Mouse (Mus musculus): ENCODE measurements around the gene Adam19.
A peak's percentile ranks its signal among the peaks of the same experiment; 100 is the strongest.

Gene Adam19

DNA sequence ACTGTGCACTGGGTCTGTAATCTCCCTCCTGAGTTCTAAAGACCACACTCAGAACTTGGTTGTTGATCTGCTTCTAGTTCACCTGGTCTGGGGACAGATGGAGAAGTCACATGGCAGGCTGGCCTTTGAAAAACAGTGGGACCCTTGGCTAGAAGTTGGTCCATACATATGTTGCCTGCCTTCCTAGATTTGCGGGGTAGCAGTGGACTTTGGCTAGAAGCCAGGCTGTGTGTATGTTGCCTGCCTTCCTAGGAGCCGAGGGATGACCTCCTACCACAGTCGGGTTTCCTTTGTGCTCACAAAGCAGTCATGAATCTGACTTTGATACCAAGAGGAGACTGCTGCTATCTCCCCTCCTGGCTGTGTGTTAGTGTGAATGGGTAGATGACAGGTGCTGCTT is 41.3 kb downstream of the Adam19 start:
- no peak for DNase-seq (ENCODE audit: low read depth, low spot score)

DNA sequence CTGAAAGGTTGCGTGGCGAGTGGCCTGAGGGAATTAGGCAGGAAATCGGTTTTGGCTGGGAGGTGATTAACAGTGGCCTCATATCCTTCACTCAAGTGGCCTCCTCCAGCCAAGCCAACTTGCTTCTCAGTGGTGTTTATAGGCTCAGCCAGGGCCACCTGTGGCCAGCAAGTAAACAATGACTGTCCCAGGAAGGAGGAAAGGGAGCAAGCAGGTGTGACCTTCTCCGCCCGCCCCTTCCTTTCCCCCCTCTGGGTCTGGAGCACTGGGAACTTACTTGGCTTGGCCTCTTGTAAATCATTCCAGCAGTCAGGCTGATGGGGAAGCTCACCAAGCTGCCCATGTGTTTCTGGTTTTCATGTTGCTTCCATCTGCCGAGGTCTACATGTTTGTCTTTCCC is 46.3 kb downstream of the Adam19 start:
- DNase-seq (ENCODE audit: low read depth, low spot score) = no peak

DNA sequence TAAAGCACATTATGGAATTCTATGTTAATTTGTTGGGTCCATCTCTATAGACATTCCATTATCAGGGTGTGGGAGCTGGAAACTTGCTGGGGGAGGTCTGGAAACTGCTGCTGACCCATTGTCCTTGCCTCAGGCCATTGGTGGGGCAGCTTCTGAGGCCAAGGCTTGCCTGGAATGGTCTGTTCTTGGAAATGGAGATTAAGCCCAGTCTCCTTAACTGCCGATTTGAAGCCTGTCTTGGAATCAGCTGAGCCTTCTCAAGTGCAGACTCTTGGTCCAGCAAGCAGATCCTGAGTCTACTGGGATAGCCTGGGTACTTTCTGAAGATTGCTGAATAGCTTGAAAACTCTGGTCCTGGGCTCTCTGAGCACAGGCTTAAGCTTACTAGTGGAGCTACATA is 51.3 kb downstream of the Adam19 start:
- DNase-seq (ENCODE audit: low read depth, low spot score) = no peak

DNA sequence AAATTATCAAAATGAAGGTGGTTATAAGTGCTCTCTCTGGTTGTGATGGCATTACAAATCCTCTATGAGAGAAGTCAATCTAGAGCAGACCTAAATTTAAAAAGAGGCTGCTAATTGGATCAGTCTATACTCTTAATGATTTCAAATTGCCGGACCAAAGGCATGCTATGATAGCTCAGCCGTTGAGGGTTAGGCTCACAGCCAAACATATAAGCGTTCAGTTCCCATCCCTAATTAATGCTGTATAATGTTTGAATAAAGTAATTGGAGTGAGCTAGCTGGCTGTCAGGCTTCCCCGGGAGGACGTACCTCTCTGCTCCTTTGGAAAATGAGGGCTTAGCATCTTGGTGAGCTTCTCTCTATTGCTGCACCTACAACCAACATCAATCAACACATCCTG is 53.4 kb downstream of the Adam19 start:
- DNase-seq (ENCODE audit: low read depth, low spot score) = no peak

DNA sequence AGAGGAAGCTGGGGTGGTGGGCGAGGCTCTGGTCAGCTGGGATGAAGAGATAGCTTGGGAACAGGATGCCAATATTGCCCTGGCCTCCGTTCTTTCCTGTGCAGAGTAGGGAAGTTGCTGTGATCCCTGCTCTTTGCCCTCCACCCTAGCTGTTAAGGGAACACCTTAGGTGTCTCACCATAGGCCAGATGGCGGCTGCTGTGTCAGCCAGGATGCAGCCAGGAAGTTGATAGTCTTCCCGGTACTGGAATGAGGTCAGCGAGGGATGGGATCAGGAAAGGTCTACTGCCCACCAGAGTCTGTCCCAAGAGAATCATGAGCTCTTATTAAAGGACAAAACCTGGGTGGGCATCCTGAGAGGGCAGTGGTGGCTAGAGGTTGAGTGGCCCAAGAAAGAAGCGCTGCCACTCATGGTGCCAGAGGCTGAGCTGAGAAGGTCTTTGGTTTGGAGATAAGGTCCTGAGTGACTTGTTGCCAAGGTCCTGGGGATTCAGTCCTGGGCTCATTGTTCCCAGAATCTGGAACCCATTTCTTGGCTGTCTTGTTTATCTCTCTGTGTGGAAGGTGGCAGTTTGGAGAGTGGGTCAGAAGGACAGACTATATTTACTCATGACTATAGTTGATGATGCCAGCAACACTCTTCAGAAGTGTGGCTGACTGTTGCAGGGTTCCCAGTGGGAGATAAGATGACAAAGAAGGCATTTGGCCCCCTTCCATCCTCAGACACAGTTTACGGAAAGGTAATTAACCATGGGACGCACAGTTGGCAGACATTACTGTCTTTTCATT is 54.6 kb downstream of the Adam19 start:
- no peak for DNase-seq (ENCODE audit: low read depth, low spot score)

DNA sequence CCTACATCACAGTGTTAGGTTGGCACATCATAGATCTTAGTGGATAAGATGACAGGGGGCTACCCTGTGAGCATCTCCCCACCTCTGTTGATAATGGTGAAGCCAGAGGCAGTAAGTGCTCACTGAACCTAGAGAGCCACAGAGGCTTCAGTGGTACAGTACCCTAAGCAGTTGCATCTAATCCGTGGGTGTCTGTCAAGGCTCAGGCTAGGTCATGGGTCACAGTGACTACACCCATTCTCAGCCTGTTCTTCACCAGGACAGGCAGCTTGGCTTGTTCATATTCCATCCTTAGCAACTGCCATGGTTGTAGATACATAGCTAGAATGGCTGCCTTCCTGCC is 55.1 kb downstream of the Adam19 start:
- no peak for DNase-seq (ENCODE audit: low read depth, low spot score)

DNA sequence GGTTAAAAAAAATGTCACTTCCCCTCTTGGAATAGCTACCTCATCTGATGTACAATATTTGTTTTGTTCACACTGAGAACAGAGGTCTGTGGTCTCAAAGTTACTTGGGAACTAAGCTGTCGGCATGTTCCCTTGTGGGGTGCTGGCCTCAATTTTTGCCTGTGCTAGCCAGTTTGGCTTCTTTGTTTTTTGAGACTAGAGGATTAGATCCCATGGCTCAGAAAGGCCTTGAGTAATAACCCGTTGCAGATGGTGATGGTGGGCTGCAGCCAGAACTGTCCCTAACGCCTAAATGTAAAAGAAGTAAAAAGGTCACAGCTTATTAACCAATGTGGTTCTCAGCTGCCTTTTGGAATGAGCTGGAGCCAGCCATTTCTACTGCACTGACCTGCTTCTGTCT is 57.4 kb downstream of the Adam19 start:
- DNase-seq (ENCODE audit: low read depth, low spot score) = no peak

DNA sequence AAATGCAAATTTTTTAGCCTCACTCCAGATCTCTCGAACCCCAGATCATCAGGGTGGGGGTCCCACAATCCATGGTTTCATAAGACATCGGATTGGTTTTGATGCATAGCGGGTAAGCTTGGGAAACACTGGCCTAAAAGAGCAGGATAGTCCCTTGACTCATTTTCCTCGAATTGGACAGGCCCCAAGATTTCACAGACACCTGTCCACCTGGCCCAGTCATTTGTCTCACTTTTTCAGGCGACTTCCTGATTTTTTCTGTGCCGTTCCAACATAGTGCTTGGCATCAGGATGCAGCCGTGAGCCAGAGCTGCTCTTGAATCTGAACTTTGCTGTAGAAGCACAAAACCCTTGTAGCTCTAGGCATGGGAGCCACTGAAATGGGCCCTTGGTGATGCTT is 58.4 kb downstream of the Adam19 start:
- no peak for DNase-seq (ENCODE audit: low read depth, low spot score)

DNA sequence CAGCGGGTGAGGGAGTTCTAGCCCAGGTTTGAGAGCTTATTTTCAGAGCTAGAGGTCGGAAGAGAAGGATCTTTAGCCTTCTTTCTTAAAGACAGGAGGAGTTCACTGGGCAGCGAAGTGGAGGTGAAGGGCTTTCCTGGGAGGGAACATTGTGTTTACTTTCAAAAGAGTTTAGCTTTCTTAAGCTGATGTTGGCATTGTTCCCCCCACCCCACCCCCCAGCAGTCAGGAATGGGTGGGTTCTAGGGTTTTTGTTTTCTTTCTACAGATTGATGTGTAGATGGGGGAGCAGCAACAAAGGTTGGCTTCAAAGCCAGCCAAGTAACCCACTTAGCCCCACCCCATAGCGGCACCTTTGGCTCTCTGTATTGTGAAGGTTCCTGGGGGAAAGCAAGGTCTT is 59.2 kb downstream of the Adam19 start:
- DNase-seq (ENCODE audit: low read depth, low spot score) = no peak

DNA sequence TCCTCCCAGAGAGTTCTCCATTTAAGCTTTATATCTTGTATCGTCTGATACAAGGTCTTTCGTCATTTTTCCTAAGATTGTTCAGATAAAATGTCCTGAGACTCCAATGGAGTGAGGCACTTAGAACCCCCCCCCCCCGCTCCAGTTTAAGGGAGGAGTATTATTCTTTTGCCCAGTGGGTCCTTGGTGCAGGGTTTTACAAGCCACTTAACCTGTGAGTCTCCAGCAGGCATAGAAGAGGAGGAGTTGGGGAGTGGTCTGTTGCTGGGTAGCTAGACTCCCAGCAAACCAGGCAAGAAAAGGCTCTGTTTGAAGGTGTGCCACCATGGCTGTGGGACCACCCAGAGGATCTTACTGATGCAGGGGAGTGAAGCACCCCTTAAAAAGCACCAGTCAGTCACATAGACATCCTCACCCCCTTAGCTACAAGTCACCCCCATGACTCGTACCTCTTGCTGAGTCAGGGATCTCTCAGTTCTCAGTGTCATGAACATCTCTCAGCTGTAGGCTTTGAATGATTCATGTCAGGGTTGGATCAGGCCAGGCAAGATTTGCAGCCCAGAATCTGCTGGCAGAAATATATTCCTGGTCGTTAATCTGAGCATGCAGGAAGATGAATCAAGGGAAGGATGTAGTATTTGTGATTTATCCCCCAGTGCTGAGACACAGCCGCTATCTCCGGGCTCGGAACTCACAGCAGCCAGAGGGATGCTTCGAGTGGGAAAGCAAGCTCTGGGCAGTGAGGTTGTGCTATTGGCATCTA is 59.8 kb downstream of the Adam19 start:
- DNase-seq (ENCODE audit: low read depth, low spot score) = peak; percentile 67

DNA sequence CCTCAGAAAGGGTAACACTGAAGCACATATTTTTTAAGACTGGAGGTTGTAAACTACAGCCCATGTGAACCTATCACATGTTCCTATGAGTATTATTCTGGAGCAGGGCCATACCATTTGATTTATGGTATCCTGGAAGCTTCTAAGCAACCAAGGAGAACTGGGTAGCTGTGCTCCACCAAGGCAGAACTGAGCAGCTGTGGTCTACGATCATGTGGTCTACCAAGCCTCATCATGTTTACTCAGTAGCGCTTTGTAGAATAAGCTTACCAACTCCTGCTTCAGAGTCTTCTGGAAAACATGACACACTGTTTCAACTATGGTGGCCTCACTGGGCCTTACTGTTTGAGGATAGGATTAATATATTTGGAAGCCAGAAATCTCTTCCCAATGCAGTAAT is 60.7 kb downstream of the Adam19 start:
- DNase-seq (ENCODE audit: low read depth, low spot score) = peak; percentile 70

DNA sequence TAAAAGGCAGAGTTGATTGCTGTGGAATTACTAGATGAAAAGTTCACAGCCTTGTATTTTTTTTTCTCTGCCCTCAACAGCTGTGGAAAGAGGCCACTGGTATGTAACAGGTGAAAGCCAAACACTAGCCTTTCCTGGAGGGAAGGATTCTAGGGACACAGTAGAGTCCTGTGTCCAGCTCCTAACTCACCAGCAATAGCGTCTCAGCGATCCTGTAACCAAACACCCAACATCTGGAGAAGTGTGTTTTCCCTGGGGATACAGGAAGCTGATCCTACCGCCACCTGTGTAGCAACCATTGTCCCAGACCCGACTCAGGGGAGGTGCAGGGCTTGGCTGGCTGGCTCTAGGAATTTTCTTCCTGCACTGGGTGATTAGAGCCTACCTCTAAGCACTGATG is 63.8 kb downstream of the Adam19 start:
- peak; percentile 47 for DNase-seq (ENCODE audit: low read depth, low spot score)

DNA sequence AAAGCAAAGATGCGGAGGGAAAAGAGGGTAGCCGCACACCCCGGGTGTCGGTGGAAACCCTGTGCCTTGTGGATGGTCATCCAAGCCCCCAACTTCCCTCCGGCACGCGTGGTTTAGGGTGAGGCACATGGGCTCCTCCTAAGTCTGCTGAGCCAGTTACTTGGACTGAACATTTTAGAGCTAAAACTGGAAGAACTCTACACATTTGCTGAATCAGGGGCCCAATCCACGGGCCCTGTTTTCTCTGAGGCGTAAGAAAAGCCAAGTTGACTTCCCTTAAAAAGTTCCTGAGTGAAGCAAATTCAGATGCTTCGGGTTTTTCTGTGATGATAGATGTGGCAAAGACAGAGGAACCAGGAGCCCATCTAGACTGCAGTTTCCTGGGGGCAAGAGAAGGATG is 64.3 kb downstream of the Adam19 start:
- no peak for DNase-seq (ENCODE audit: low read depth, low spot score)

DNA sequence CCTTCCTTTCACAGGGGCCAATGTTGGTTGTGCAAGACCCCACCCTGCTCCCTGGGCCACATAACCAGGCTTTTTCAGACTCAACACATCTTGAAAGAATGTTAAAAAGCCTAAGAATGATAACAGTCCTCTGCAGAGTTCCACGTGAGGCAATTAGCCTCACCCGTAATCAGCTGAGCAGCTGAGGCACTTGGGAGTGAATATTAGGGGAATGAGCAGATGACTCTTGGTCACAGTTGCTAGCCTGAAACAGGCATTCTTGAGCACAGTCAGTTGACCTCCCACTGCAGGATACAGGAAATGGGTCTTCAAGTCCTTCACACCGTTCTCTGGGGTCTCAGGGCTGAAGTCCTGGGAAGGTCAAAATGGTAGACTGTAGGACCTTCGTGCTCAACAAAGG is 65.9 kb downstream of the Adam19 start:
- DNase-seq (ENCODE audit: low read depth, low spot score) = no peak

DNA sequence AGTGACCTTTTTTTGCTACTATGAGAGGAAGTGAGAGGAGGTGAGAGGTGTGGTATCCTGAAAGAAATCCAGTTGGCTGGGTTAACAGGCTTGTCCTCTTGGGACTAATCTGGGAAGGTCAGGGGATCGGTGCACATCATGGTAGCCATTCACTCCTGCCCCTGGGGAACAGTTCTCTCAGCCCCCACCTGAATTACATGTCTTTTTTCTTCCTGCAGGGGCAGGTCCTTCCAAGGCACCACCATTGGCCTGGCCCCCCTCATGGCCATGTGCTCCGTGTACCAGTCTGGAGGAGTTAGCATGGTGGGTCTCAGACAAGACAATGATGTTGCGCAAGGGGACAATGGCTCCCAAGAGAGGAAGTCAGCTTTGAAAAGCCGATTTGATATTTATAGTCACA is 67.1 kb downstream of the Adam19 start:
- no peak for DNase-seq (ENCODE audit: low read depth, low spot score)

DNA sequence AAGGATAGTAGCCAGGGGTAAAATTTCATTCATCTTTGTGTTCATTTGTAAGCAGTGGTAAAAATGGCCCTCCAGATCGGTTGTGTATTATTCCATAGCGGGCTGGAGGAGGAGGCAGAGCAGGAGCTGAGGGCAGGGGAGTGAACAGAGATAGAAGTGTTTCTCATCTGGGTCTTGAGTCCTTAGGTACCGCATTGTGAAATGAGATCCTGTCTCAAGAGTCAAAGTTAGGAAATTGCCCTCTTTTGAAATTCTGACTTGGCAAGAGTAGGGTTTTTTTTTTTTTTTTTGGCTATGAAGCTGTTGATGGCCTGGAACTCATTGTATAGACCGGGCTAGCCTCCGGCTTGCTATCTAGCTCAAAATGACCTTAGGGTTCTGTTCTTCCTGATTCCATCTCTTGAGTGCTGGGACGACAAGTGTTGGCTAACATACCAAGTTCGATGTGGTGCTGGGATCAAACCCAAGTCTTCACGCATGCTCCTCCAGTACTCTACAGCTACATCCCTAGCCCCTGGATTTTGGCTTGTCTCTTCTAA is 67.6 kb downstream of the Adam19 start:
- DNase-seq (ENCODE audit: low read depth, low spot score) = peak; percentile 11

DNA sequence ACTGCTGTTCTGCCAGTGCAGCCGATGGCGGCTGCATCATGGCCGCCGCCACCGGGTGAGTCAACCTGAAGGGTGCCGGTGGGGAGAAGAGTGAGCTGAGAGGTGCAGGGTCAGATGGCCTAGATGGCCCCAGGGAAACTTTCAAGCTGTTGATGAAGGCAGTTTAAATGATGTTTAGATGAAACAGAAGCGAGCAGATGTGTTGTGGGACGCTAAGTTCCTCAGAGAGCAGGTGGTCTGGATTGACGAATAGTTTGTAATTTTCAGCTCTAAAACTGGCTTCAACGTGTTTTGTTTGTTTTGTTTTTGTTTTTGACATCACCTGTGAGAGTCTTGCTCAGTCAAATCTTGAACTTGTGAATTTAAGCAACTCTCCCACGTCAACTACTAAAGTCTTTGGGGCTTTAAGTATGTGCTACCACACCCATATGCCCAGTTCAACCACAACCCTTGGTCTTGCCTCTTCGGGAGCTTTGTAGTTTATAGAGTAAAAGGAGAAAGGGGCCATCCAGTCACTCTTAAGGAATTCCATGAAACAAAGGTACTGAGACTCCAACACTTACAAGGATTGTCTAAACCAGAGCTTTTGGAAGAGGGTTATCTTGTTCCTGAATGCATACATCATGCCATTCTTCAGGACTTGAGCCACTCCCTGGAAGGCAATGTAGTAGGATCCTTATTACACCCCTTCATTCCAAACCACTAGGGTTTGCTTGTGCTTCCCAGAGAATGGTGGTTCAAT is 69.5 kb downstream of the Adam19 start:
- DNase-seq (ENCODE audit: low read depth, low spot score) = no peak

DNA sequence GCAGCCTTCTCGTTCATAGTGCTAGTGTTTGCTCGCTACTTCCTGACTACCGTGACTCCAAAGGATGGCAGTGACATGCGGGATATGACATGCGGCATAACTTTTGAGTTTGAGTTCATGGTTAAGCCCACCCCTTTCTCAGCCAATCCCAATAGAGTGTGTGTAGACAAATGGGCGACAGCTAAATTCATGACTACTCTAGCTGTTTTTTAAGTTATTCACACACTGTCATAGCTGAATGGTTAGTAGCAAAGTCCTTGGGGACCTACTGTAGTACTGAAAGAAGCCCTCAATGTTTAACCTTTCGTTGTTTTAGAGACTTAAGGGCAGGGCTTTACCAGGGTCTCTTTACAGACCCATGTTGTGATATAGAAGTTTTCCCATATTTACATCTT is 70.0 kb downstream of the Adam19 start:
- no peak for DNase-seq (ENCODE audit: low read depth, low spot score)

DNA sequence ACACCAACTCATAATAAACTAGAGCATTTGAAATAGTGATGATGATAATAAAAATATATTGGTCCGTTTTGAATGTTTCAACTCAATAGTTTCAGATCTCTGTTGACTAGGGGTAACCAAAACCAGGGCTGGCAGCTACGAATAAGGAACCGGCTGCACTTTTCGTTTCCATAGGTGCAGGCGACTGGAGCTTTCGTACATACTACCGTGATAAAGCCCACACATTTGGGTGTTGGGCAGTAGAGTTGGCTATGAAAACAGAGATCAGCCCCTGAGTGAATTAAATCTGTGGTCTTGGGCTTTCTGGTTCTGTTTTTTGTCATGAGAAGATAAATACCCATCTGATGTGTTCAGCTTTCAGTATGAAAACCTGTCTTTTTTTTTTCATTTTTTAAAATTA is 70.5 kb downstream of the Adam19 start:
- no peak for DNase-seq (ENCODE audit: low read depth, low spot score)

DNA sequence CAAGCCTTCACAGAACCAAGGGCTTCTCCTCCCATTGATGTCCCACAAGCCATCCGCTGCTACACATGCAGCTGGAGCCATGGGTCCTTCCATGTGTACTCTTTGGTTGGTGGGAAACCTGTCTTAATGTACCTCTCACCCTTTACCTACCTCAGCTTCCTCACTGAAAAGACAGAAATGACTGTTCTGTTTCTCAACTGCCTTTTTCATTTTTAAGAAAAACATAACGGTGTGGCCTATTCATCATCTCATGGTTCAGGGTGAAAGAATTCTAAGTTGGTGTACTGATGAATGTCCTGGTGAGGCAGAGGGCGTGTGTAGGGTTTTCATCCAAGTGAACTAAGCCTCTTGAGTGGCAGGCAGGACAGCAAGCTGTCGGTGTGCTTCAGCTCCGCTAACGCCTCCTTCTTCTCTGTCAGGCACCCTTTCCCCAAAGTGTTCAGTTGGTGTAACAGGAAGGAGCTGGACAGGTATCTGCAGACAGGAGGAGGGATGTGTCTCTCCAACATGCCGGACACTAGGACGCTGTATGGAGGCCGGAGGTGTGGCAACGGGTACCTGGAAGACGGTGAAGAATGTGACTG is 71.1 kb downstream of the Adam19 start:
- DNase-seq (ENCODE audit: low read depth, low spot score) = no peak

DNA sequence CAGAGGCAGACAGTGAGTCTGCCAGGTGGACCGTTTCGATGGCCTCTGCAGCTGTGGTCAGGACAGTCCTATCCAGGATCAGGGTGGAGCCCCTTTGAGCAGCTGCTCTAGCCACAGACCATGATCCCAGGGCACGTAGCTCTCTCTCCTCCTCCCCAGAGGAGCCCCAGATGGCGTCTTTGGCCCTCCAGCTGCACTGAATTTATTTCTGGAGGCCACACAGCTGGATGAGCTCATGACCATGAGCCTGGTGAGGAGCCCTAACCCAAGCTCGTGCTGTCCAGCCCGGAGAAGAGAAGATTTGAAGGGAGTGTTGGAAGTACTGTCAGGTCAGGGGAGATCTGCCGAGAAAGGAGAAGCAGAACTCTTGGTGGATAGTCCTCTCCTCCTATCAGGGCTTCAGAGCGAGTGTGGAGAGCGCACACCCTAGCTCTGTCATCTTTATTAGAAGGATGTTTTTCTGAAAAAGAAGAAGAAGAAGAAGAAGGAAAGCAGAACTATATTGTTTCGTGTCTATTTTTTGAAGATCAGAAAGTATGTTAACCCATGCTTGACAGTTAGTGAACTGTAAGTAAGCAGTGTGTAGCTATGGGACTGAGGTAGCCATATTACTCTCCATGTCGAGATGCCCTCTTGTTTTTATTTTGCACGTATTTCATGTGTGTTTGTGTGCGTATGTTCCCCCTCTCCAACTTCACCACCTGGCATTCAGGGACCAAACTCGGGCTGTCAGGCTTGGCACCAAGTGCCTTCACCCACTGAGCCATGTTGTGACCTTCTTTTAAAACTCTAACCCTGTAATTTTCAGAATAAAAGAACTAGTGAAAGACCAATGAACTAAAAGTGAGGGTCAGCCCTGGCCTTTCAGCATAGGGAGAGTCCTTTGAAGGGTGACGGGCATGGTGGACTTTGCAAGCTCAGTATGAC is 72.1 kb downstream of the Adam19 start:
- DNase-seq (ENCODE audit: low read depth, low spot score) = no peak

All from 3T3-L1 (cell line).